Comparison of ENCODE assay signal across 9 mouse cellular contexts in genomic region chr9:44798298-44798697, GRCm38 (mm10). TPM values are rescaled to one million over a fixed set of nuclear protein-coding genes. Genes with fewer than 3 reads are reported as not detected.
DNase-seq lines count a peak whose midpoint lies in the region; ATAC-seq lines count a peak whose summit lies in the region.
"Had no signal": no experiment of that assay in that cellular context is flagged by ENCODE, and none has a peak within 500 bp of the region (broad histone marks: within the 10 kb centered on the region; RNA-seq: fewer than 3 reads in every experiment).

No protein-coding gene starts in this region.

- H3K27me3 ChIP-seq in liver, embryonic 15.5 days, result peaks cover 50% of the 10 kb centered on the region

- peak overlapping the region; percentile 92 for H3K4me2 ChIP-seq in liver, embryonic 15.5 days

- H3K27ac ChIP-seq in liver, embryonic 15.5 days (replicated peaks), result no peak overlapping the region

- no peak overlapping the region for H3K4me3 ChIP-seq in liver, embryonic 15.5 days (replicated peaks)

- H3K36me3 ChIP-seq in liver, embryonic 15.5 days (replicated peaks), result no peaks in the 10 kb centered on the region

- intact Hi-C loops in heart, postnatal 25 days (cut with DNase I), result no loop called here
- intact Hi-C loops in gastrocnemius, postnatal 14 days (cut with DNase I; ENCODE audit: low total_unique reads), result no loop called here
- intact Hi-C loops in left cerebral cortex, postnatal 25 days (cut with DNase I), result no loop called here

- DNase-seq in heart, adult 11 months, result peak; percentile 93
- no peak for DNase-seq in heart, postnatal 25 days (ENCODE audit: low spot score)
- DNase-seq in cerebellum, adult 18-20 months, result peak; percentile 40 to 42
- DNase-seq in gastrocnemius, postnatal 14 days, result peak; percentile 54
- DNase-seq in left cerebral cortex, postnatal 25 days (ENCODE audit: low spot score in 2 of 2), result no peak
- no peak for DNase-seq in adrenal gland, postnatal 36 days
- no peak for DNase-seq in lung, postnatal 25 days (ENCODE audit: low spot score)

- H3K4me1 ChIP-seq in liver, embryonic 15.5 days (replicated peaks), result peaks cover 26% of the 10 kb centered on the region

- H3K9me3 ChIP-seq in liver, embryonic 15.5 days (replicated peaks), result no peaks in the 10 kb centered on the region

- WGBS in liver, embryonic 15.5 days (ENCODE audit: insufficient replicate concordance), result 42% methylated on average over 7 of the region's 7 CpGs

- no peak overlapping the region for H3K9ac ChIP-seq in liver, embryonic 15.5 days

- ATAC-seq in liver, embryonic 15.5 days (ENCODE audit: insufficient read depth), result no peak

RNA-seq across cellular contexts. Expression of gene Tmem25, which starts 0.8 kb away (rescaled TPM):
- total RNA-seq in heart, postnatal 25 days (2021), result 10 to 100 TPM; 13.4 to 15.1 TPM
- 10 to 100 TPM in 1 of 2 experiments, 1 to 10 TPM in 1; 9.4 to 11.6 TPM for total RNA-seq in gastrocnemius, postnatal 14 days (2021)
- polyA plus RNA-seq in liver, embryonic 15.5 days (2015; fragmentation: Nextera tagmentation; extraction: Ambion mirVana), result 3.2 and 4.9 TPM in 2 replicates
- total RNA-seq in left cerebral cortex, postnatal 25 days (2021), result 10 to 100 TPM; 49.0 to 53.0 TPM
- total RNA-seq in adrenal gland, postnatal 36 days (2021), result 1 to 10 TPM; 2.2 to 8.8 TPM

RNA-seq across cellular contexts. Expression of gene Ttc36, which starts 4.6 kb away (rescaled TPM):
- under 1 TPM; 0.34 to 0.61 TPM for total RNA-seq in heart, postnatal 25 days (2021)
- total RNA-seq in gastrocnemius, postnatal 14 days (2021), result under 1 TPM in 1 of 2 experiments, not detected in 1; 0.73 TPM
- 127 and 154 TPM in 2 replicates for polyA plus RNA-seq in liver, embryonic 15.5 days (2015; fragmentation: Nextera tagmentation; extraction: Ambion mirVana)
- total RNA-seq in left cerebral cortex, postnatal 25 days (2021), result under 1 TPM in 1 of 2 experiments, not detected in 1; 0.99 TPM
- total RNA-seq in adrenal gland, postnatal 36 days (2021), result 1 to 10 TPM; 1.2 to 4.1 TPM
- total RNA-seq: hematopoietic stem cell, adult 5-6 weeks had no signal

RNA-seq across cellular contexts. Expression of gene Ift46, which starts 30.6 kb away (rescaled TPM):
- total RNA-seq in heart, postnatal 25 days (2021), result 10 to 100 TPM; 32.0 to 39.5 TPM
- total RNA-seq in gastrocnemius, postnatal 14 days (2021), result 10 to 100 TPM; 29.2 to 38.8 TPM
- polyA plus RNA-seq in liver, embryonic 15.5 days (2015; fragmentation: Nextera tagmentation; extraction: Ambion mirVana), result 16.7 and 19.0 TPM in 2 replicates
- total RNA-seq in left cerebral cortex, postnatal 25 days (2021), result 10 to 100 TPM; 68.8 to 83.5 TPM
- total RNA-seq in adrenal gland, postnatal 36 days (2021), result 10 to 100 TPM; 68.9 to 97.6 TPM

RNA-seq across cellular contexts. Expression of gene Arcn1, which starts 30.7 kb away (rescaled TPM):
- total RNA-seq in heart, postnatal 25 days (2021), result 10 to 100 TPM; 85.4 to 85.5 TPM
- 10 to 100 TPM; 65.1 to 69.9 TPM for total RNA-seq in gastrocnemius, postnatal 14 days (2021)
- polyA plus RNA-seq in liver, embryonic 15.5 days (2015; fragmentation: Nextera tagmentation; extraction: Ambion mirVana), result 87.1 and 89.2 TPM in 2 replicates
- total RNA-seq in left cerebral cortex, postnatal 25 days (2021), result 100 to 1,000 TPM in 1 of 2 experiments, 10 to 100 TPM in 1; 98.0 to 103 TPM
- total RNA-seq in adrenal gland, postnatal 36 days (2021), result 100 to 1,000 TPM; 173 to 185 TPM

Comparison
In these comparisons a context has a peak if more than half of its experiments do, and no peak if none do; other contexts are left out.
1. DNase-seq: peak in heart, adult 11 months (single experiment), cerebellum, adult 18-20 months (2 of 2) and gastrocnemius, postnatal 14 days (single experiment); none in heart, postnatal 25 days (single experiment), left cerebral cortex, postnatal 25 days (0 of 2), adrenal gland, postnatal 36 days (0 of 2) and lung, postnatal 25 days (single experiment).